In the genomic region with DNA sequence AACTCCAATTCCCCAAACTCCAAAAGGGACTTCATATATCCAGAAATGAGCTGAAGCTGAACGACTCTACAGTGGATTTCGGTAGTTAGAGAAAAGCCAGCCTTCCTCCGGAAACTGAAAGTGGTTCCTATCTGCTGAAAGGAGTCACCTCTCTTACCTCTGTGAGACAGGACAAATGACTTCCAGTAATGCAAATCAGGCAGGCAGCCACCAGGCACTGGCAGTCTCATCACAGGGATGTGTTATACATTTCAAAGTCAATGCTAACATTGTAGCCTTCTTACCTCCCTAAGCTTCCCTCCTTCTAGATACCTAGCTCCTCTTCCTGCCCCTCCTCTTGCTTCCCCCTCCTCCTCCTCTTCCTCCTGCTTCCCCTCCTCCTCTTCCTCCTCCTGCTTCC, we compare ENCODE assay signal across 13 mouse cellular contexts.
"Had no signal": no experiment of that assay in that cellular context is flagged by ENCODE, and none has a peak within 500 bp of the region (broad histone marks: within the 10 kb centered on the region; RNA-seq: fewer than 3 reads in every experiment).

No protein-coding gene starts in this region.

- DNase-seq: gastrocnemius, postnatal 14 days; gastrocnemius, postnatal 36 days; heart, adult 11 months; heart, adult 2 months; heart, postnatal 14 days; heart, postnatal 36 days; kidney, adult 18-20 months; kidney, adult 8-10 months; kidney, postnatal 14 days; kidney, postnatal 36 days; layer of hippocampus, adult 9-11 months; layer of hippocampus, postnatal 36 days; left cerebral cortex, postnatal 4 days had no signal
